Mouse (Mus musculus) adrenal gland, postnatal 4 days (tissue): ENCODE results near the gene Wdr12. TPM values are rescaled to one million over a fixed set of nuclear protein-coding genes. Genes with fewer than 3 reads are reported as not detected.

ENCODE experiments used
- total RNA-seq, 2 experiments: library from RNA; stranded (reverse); gene quantifications; 2 replicates each; pipeline ENCODE4 v1.2.3; 2021

Gene Wdr12
- total RNA-seq, 2 experiments from 2014 or later: 24.4 to 25.3 TPM

Other genes with a start within 250 kb of the Wdr12 start
- gene Fam117b, start 185.6 kb downstream of the Wdr12 start, total RNA-seq: 10 to 100 TPM; 47.2 to 51.2 TPM
- gene Ica1l, start 55.5 kb downstream of the Wdr12 start, total RNA-seq: 1 to 10 TPM; 4.4 to 4.7 TPM
- gene Carf, start 398 bp downstream of the Wdr12 start, total RNA-seq: 10 to 100 TPM; 18.8 to 19.5 TPM
- gene Nbeal1, start 82.0 kb upstream of the Wdr12 start, total RNA-seq: 10 to 100 TPM; 40.8 to 43.3 TPM
- 10 to 100 TPM; 25.7 to 31.5 TPM for gene Cyp20a1, start 244.7 kb upstream of the Wdr12 start, total RNA-seq